Mouse (Mus musculus): ENCODE results near the gene Mia. TPM values are rescaled to one million over a fixed set of nuclear protein-coding genes. Genes with fewer than 3 reads are reported as not detected.
A peak's percentile ranks its signal among the peaks of the same experiment; 100 is the strongest.

Gene Mia
- polyA plus RNA-seq, 1 experiment from 2014 or later, result 2.1 TPM

DNA sequence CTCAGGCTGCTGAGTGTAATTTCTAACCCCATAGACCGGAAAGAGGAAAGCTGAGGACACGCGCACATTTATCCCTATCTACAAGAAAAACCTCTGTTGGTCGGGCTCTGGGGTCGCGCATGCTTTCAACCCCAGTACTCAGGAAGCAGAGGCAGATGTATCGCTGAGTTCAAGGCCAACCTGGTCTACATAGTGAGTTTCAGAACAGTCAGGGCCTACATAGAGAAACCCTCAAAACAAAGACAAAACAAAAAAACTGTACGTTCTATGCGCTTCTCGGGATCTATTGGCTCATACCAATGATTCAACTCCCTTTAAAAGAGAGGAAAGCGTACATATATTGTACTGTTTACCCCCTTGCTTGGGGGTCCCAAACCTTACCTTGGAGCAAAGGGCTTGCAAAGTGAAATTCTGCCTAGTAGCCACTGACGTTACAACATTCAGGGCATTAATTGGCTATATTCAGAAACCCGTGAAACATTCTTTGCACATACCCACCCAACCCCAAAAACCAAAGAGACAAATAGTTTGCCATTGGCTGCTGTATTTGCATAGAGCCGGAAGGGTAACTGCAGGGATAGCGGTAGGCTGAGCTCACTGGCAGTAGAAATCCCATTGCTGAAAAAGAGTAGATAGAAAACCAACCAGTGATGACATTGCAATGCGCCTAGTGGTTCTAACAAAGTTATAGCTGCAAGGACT, 1.6 kb downstream of the Mia start:
- no peak for DNase-seq (ENCODE audit: low spot score)
- Histone ChIP-seq H3K36me3 (peaks cover 32% of the 10 kb centered on the region), H3K9me3 (replicated peaks) (0 out of 2 replicates have a peak, but pooled peaks cover 3% of the 10 kb centered on the region), H3K27me3 (ENCODE audit: low read depth, poor library complexity, severe bottlenecking) (no peaks in the 10 kb centered on the region), H3K4me1 (peaks cover 26% of the 10 kb centered on the region), H3K27ac (replicated peaks) (peak overlapping the region; percentile 81), H3K4me3 (peak overlapping the region; percentile 78)
- 49% methylated on average over 16 of the region's 16 CpGs for WGBS

- WGBS, result 0% methylated on average over 53 of the region's 53 CpGs
- H3K36me3 ChIP-seq, result peaks cover 33% of the 10 kb centered on the region
- H3K4me3 ChIP-seq, result peak within 1 kb of the TSS; percentile 78
- no peaks in the 10 kb centered on the region for H3K27me3 ChIP-seq (ENCODE audit: low read depth, poor library complexity, severe bottlenecking)
- H3K9me3 ChIP-seq (replicated peaks), result 0 out of 2 replicates have a peak, but pooled peaks cover 3% of the 10 kb centered on the region
- peak; percentile 100 for DNase-seq (ENCODE audit: low spot score)
- peak within 1 kb of the TSS; percentile 89 for H3K27ac ChIP-seq (replicated peaks)
- peaks cover 26% of the 10 kb centered on the region for H3K4me1 ChIP-seq
Measured at GRCm38 (mm10) chr7:27178324-27179216, 2.4 kb downstream of the Mia start, which contains the start of gene Rab4b. Gene Rab4b (minus strand): TSS chr7:27178896.

GRCm38 (mm10) chr7:27177942-27178323, 3.0 kb downstream of the Mia start:
- 30% methylated on average over 4 of the region's 4 CpGs for WGBS
- Histone ChIP-seq H3K9me3 (replicated peaks) (0 out of 2 replicates have a peak, but pooled peaks cover 3% of the 10 kb centered on the region), H3K27me3 (ENCODE audit: low read depth, poor library complexity, severe bottlenecking) (no peaks in the 10 kb centered on the region), H3K4me1 (peaks cover 26% of the 10 kb centered on the region), H3K27ac (replicated peaks) (peak overlapping the region; percentile 89), H3K36me3 (peaks cover 30% of the 10 kb centered on the region), H3K4me3 (peak overlapping the region; percentile 78)
- DNase-seq (ENCODE audit: low spot score), result no peak

DNA sequence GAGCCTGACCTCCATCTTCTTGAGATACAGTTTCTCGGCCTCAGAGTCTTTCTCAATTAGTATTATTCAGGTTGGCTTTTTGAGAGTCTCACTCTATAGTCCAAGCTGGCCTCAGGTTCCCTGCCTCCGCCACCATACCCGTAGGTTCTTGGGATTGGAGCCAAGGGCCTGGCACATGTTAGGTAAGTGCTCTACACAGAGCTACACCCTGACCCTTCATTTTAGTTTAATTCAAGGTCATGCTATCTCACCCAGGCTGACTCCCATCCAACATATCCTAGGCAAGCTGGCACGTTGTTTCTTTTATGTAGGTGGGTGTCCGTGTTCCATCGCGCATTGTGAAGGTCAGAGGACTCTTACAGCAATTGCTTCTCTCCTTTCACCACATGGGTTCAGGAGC, 6.1 kb downstream of the Mia start:
- 94% methylated on average over 7 of the region's 7 CpGs for WGBS
- no peak overlapping the region for H3K27ac ChIP-seq (replicated peaks)
- H3K4me1 ChIP-seq, result peaks cover 16% of the 10 kb centered on the region
- H3K9me3 ChIP-seq (replicated peaks), result 0 out of 2 replicates have a peak, but pooled peaks cover 3% of the 10 kb centered on the region
- H3K36me3 ChIP-seq, result peaks cover 49% of the 10 kb centered on the region
- H3K4me3 ChIP-seq, result no peak overlapping the region
- DNase-seq (ENCODE audit: low spot score), result no peak
- no peaks in the 10 kb centered on the region for H3K27me3 ChIP-seq (ENCODE audit: low read depth, poor library complexity, severe bottlenecking)

DNA sequence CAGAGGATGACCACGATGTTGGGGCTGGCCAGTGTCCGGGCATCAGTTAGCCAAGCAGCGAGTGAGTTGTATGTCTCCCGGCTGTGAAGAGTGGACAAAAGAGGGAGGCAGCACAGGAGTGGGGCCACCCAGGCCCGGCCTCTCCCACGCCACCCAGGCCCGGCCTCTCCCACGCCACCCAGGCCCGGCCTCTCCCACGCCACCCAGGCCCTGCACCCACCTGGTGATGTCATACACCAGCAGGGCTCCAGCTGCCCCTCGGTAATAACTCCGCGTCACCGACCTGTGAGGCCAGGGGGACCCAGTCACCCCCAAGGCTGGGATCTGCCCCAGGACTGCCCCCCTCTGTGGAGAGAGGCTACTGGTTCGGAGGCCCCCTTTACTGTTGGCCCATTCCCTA, 6.5 kb downstream of the Mia start:
- Histone ChIP-seq H3K4me3 (no peak overlapping the region), H3K27me3 (ENCODE audit: low read depth, poor library complexity, severe bottlenecking) (no peaks in the 10 kb centered on the region), H3K36me3 (peaks cover 49% of the 10 kb centered on the region), H3K27ac (replicated peaks) (no peak overlapping the region), H3K4me1 (peaks cover 12% of the 10 kb centered on the region; the same call in 1 of the 2 replicates), H3K9me3 (replicated peaks) (0 out of 2 replicates have a peak, but pooled peaks cover 3% of the 10 kb centered on the region)
- WGBS, result 96% methylated on average over 15 of the region's 15 CpGs
- no peak for DNase-seq (ENCODE audit: low spot score)

GRCm38 (mm10) chr7:27170981-27171380, 10.0 kb downstream of the Mia start:
- H3K9me3 ChIP-seq (replicated peaks), result no peaks in the 10 kb centered on the region
- DNase-seq (ENCODE audit: low spot score), result no peak
- H3K36me3 ChIP-seq, result peaks cover 55% of the 10 kb centered on the region
- 89% methylated on average over 3 of the region's 3 CpGs for WGBS
- H3K27me3 ChIP-seq (ENCODE audit: low read depth, poor library complexity, severe bottlenecking), result no peaks in the 10 kb centered on the region
- no peak overlapping the region for H3K4me3 ChIP-seq
- H3K27ac ChIP-seq (replicated peaks), result no peak overlapping the region
- H3K4me1 ChIP-seq, result peaks cover 9% of the 10 kb centered on the region

DNA sequence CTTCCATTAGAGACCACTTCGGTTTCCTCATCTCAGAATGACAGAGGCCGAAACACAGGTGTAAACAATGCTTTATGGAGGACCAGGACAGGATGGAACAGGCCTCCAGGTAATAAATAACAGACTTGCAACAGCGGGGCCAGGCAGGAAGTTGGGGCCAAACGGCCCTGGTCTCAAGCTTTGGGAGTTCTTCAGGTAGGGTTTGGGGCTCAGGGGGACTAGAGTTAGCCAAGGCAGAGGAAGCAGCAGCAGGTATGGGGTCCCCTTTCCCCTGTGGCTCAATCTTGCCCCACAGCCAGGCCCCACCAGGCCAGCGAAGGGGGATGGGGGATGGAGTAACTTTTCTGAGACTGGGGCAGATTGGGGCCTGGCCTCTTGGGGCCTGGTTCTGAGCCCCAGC, 12.6 kb downstream of the Mia start:
- 94% methylated on average over 5 of the region's 5 CpGs for WGBS
- Histone ChIP-seq H3K4me3 (no peak overlapping the region), H3K27ac (replicated peaks) (no peak overlapping the region), H3K36me3 (peaks cover 53% of the 10 kb centered on the region), H3K4me1 (peaks cover 33% of the 10 kb centered on the region), H3K9me3 (replicated peaks) (no peaks in the 10 kb centered on the region), H3K27me3 (ENCODE audit: low read depth, poor library complexity, severe bottlenecking) (no peaks in the 10 kb centered on the region)
- DNase-seq (ENCODE audit: low spot score), result no peak

GRCm38 (mm10) chr7:27167475-27168094, 13.4 kb downstream of the Mia start:
- Histone ChIP-seq H3K4me1 (peaks cover 41% of the 10 kb centered on the region), H3K27me3 (ENCODE audit: low read depth, poor library complexity, severe bottlenecking) (no peaks in the 10 kb centered on the region), H3K4me3 (peak overlapping the region; percentile 86), H3K36me3 (peaks cover 55% of the 10 kb centered on the region), H3K9me3 (replicated peaks) (no peaks in the 10 kb centered on the region), H3K27ac (replicated peaks) (peak overlapping the region; percentile 98)
- 81% methylated on average over 11 of the region's 11 CpGs for WGBS
- no peak for DNase-seq (ENCODE audit: low spot score)

DNA sequence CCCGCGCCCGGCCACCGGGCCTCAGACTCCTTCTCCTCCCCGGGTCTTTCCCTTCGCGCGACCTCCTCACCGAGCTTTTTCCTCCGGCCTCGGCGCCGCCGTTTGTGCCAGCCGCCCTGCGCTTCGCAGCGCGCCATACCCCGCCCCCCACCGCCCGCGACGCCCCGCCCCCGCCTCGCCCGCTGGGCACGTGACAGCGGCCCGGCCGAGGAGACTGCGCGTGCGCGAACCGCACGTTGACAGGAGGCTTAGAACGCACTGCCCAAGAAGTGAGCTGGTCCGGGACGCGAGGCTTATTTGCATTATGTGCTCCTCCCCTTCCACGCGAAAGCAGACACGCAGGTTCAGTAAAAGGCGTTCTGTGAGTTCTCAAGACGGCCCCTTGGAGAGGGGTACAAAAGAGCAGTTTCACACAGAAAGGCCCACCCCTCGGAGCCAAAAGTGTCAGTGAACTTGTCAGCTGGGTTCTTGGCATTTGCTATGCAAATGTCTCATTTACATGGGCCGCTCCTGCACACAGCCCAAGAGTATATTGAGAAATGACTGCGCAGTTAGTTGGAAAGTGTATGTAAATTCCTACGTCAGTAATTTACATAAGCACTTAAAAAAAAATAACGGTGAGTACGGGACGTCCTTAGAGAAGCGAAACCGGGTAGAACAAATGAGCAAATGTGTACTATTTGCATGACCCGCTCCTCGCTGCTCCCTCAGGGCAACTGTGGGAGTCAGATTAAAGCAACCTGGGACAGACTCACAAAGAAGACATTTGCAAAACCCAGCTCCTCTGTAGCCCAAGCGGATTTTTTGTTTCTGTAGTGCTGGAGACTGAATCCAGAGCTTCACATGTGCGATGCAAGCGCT, 14.1 kb downstream of the Mia start, which contains the start of gene Egln2:
TSS of gene Egln2 (minus strand) at position 189 of the 861 bp plus-strand sequence.
- Histone ChIP-seq H3K4me3 (peak within 1 kb of the TSS; percentile 86), H3K27me3 (ENCODE audit: low read depth, poor library complexity, severe bottlenecking) (no peaks in the 10 kb centered on the region), H3K9me3 (replicated peaks) (no peaks in the 10 kb centered on the region), H3K4me1 (peaks cover 48% of the 10 kb centered on the region), H3K27ac (replicated peaks) (peak within 1 kb of the TSS; percentile 98), H3K36me3 (peaks cover 55% of the 10 kb centered on the region)
- peak; percentile 96 for DNase-seq (ENCODE audit: low spot score)
- WGBS, result 2% methylated on average over 61 of the region's 61 CpGs

GRCm38 (mm10) chr7:27166229-27166613, 14.7 kb downstream of the Mia start:
- peaks cover 54% of the 10 kb centered on the region for H3K4me1 ChIP-seq
- DNase-seq (ENCODE audit: low spot score), result peak; percentile 87
- H3K27ac ChIP-seq (replicated peaks), result peak overlapping the region; percentile 98
- H3K36me3 ChIP-seq, result peaks cover 53% of the 10 kb centered on the region
- 1% methylated on average over 38 of the region's 43 CpGs for WGBS
- H3K27me3 ChIP-seq (ENCODE audit: low read depth, poor library complexity, severe bottlenecking), result no peaks in the 10 kb centered on the region
- H3K4me3 ChIP-seq, result peak overlapping the region; percentile 86
- no peaks in the 10 kb centered on the region for H3K9me3 ChIP-seq (replicated peaks)

- Histone ChIP-seq H3K4me3 (peak overlapping the region; percentile 86), H3K27ac (replicated peaks) (peak overlapping the region; percentile 98), H3K36me3 (peaks cover 53% of the 10 kb centered on the region), H3K27me3 (ENCODE audit: low read depth, poor library complexity, severe bottlenecking) (no peaks in the 10 kb centered on the region), H3K4me1 (peaks cover 58% of the 10 kb centered on the region), H3K9me3 (replicated peaks) (no peaks in the 10 kb centered on the region)
- WGBS, result 8% methylated on average over 8 of the region's 8 CpGs
- DNase-seq (ENCODE audit: low spot score), result no peak
Measured at GRCm38 (mm10) chr7:27165696-27166095, 15.3 kb downstream of the Mia start.

Data from midbrain, embryonic 10.5 days (tissue).